Mouse (Mus musculus) CH12.LX (cell line): ENCODE measurements around the gene Natd1. TPM values are rescaled to one million over a fixed set of nuclear protein-coding genes. Genes with fewer than 3 reads are reported as not detected.

ENCODE experiments used
- DNase-seq: peaks from one replicate; pipeline ENCODE4 v3.0.0-alpha.2; 2013; ENCODE audit errors: extremely low read depth
- H3K27ac ChIP-seq: 2 replicates; pipeline ENCODE4 v1.5.1; 2012; ENCODE audit warnings: low read depth, mild to moderate bottlenecking, control low read depth, moderate library complexity; ENCODE audit not compliant: insufficient read depth
- H3K27me3 ChIP-seq: replicated peaks from 2 replicates; pipeline ENCODE3; 2012; ENCODE audit warnings: inconsistent platforms
- H3K36me3 ChIP-seq, 2 experiments: replicated peaks in 1 of 2; 2 replicates each; pipeline versions ENCODE3 to v1.6.1; 2012; ENCODE audit warnings: inconsistent platforms in 1 of 2, low read length in 1 of 2, mild to moderate bottlenecking in 1 of 2, mixed read lengths in 1 of 2, moderate library complexity in 1 of 2; ENCODE audit not compliant: control insufficient read depth in 1 of 2, insufficient read depth in 1 of 2
- H3K4me1 ChIP-seq, 2 experiments: 2 replicates each; pipeline ENCODE4 v1.6.1; 2012; ENCODE audit warnings: inconsistent platforms in 1 of 2, moderate library complexity in 1 of 2; ENCODE audit not compliant: insufficient read depth in 2 of 2, control insufficient read depth in 1 of 2
- H3K4me2 ChIP-seq: 2 replicates; pipeline ENCODE4 v1.6.1; 2012; ENCODE audit warnings: low read depth, mild to moderate bottlenecking, control low read depth; ENCODE audit not compliant: poor library complexity, insufficient read depth, severe bottlenecking
- H3K4me3 ChIP-seq, 3 experiments: fragments of 150-350 bp in 1 of 3; sonication (generic) in 1 of 3; replicated peaks in 1 of 3; 2 replicates each; pipeline versions ENCODE3 to v1.5.1; 2011 to 2012; ENCODE audit warnings: low read depth in 2 of 3, low read length in 2 of 3, mild to moderate bottlenecking in 2 of 3, moderate library complexity in 2 of 3, control low read depth in 1 of 3, improper control_type of control experiment in 1 of 3, inconsistent platforms in 1 of 3, mixed read lengths in 1 of 3; ENCODE audit not compliant: poor library complexity in 1 of 3
- H3K79me2 ChIP-seq: replicated peaks from 2 replicates; pipeline ENCODE4 v1.6.1; 2012; ENCODE audit warnings: mild to moderate bottlenecking, moderate library complexity; ENCODE audit not compliant: control insufficient read depth, poor library complexity, insufficient read depth, severe bottlenecking; ENCODE audit errors: extremely low read depth
- H3K9ac ChIP-seq: 2 replicates; pipeline ENCODE4 v1.6.1; 2012; ENCODE audit warnings: low read depth, mild to moderate bottlenecking, control low read depth, moderate library complexity; ENCODE audit not compliant: insufficient read depth
- H3K9me3 ChIP-seq: replicated peaks from 2 replicates; pipeline ENCODE3; 2012; ENCODE audit warnings: low read length, inconsistent platforms, mixed read lengths
- BHLHE40 ChIP-seq: IDR thresholded peaks from 2 replicates; pipeline ENCODE4 v1.6.1; 2011; ENCODE audit warnings: mild to moderate bottlenecking, low read depth, low read length, improper control_type of control experiment
- CTCF ChIP-seq, 2 experiments: IDR thresholded peaks in 1 of 2; conservative IDR thresholded peaks in 1 of 2; 2 replicates each; pipeline ENCODE4 v1.5.1; 2011 to 2012; ENCODE audit warnings: low read depth in 2 of 2, low read length in 2 of 2, improper control_type of control experiment in 1 of 2, inconsistent platforms in 1 of 2, mild to moderate bottlenecking in 1 of 2, moderate library complexity in 1 of 2
- E2F4 ChIP-seq: IDR thresholded peaks from 2 replicates; pipeline ENCODE4 v1.6.1; 2011; ENCODE audit warnings: low read depth, low read length, improper control_type of control experiment; ENCODE audit not compliant: insufficient replicate concordance
- ELF1 ChIP-seq: IDR thresholded peaks from 2 replicates; pipeline ENCODE4 v1.6.1; 2014; ENCODE audit warnings: low read depth, mild to moderate bottlenecking, inconsistent platforms, low read length, improper control_type of control experiment
- ETS1 ChIP-seq: conservative IDR thresholded peaks from 2 replicates; pipeline ENCODE4 v1.6.1; 2012; ENCODE audit warnings: low read depth, mild to moderate bottlenecking, inconsistent platforms, low read length, improper control_type of control experiment, moderate library complexity
- GABPA ChIP-seq: IDR thresholded peaks from 2 replicates; pipeline ENCODE4 v1.6.1; 2012; ENCODE audit warnings: low read depth, low read length, improper control_type of control experiment, inconsistent platforms; ENCODE audit not compliant: insufficient replicate concordance
- HCFC1 ChIP-seq: IDR thresholded peaks from 2 replicates; pipeline ENCODE4 v1.6.1; 2012; ENCODE audit warnings: low read depth, mild to moderate bottlenecking, inconsistent platforms, low read length, improper control_type of control experiment
- IRF4 ChIP-seq: IDR thresholded peaks from 2 replicates; pipeline ENCODE4 v1.6.1; 2014; ENCODE audit warnings: low read depth, mild to moderate bottlenecking, inconsistent platforms, low read length, improper control_type of control experiment
- KAT2A ChIP-seq: IDR thresholded peaks from 2 replicates; pipeline ENCODE4 v1.6.1; 2012; ENCODE audit warnings: low read length, improper control_type of control experiment, inconsistent platforms; ENCODE audit not compliant: insufficient replicate concordance
- MAFK ChIP-seq: IDR thresholded peaks from 2 replicates; pipeline ENCODE4 v1.6.1; 2011; ENCODE audit warnings: low read length, improper control_type of control experiment; ENCODE audit not compliant: insufficient replicate concordance
- MAX ChIP-seq: IDR thresholded peaks from 2 replicates; pipeline ENCODE4 v1.6.1; 2011; ENCODE audit warnings: low read length, improper control_type of control experiment
- MXI1 ChIP-seq: IDR thresholded peaks from 2 replicates; pipeline ENCODE4 v1.6.1; 2011; ENCODE audit warnings: mild to moderate bottlenecking, low read depth, low read length, improper control_type of control experiment
- NELFE ChIP-seq: IDR thresholded peaks from 2 replicates; pipeline ENCODE4 v1.6.1; 2011; ENCODE audit warnings: low read depth, low read length, improper control_type of control experiment
- NRF1 ChIP-seq: IDR thresholded peaks from 2 replicates; pipeline ENCODE4 v1.6.1; 2014; ENCODE audit warnings: low read depth, mild to moderate bottlenecking, inconsistent platforms, low read length, improper control_type of control experiment, moderate library complexity
- PAX5 ChIP-seq: IDR thresholded peaks from 2 replicates; pipeline ENCODE4 v1.6.1; 2012; ENCODE audit warnings: low read length, inconsistent platforms, mixed read lengths
- TBP ChIP-seq: conservative IDR thresholded peaks from 2 replicates; pipeline ENCODE4 v1.6.1; 2011; ENCODE audit warnings: low read depth, low read length, improper control_type of control experiment
- TCF12 ChIP-seq: IDR thresholded peaks from 2 replicates; pipeline ENCODE4 v1.6.1; 2014; ENCODE audit warnings: low read depth, mild to moderate bottlenecking, inconsistent platforms, low read length, improper control_type of control experiment
- USF1 ChIP-seq: IDR thresholded peaks from 2 replicates; pipeline ENCODE4 v1.6.1; 2014; ENCODE audit warnings: low read depth, mild to moderate bottlenecking, inconsistent platforms, low read length, improper control_type of control experiment
- USF2 ChIP-seq: conservative IDR thresholded peaks from 2 replicates; pipeline ENCODE4 v1.6.1; 2011; ENCODE audit warnings: low read depth, low read length, improper control_type of control experiment
- ZKSCAN1 ChIP-seq: IDR thresholded peaks from 2 replicates; pipeline ENCODE4 v1.6.1; 2012; ENCODE audit warnings: low read depth, inconsistent platforms, low read length, improper control_type of control experiment, borderline replicate concordance
- dilution Hi-C: fragments of 300-500 bp; cut with MboI; formaldehyde crosslinking; loops from 2 replicates; pipeline ENCODE4 v1.14.3; 2020; ENCODE audit warnings: low sequenced_read_pairs; ENCODE audit not compliant: extremely low pct_unique_long_range_greater_than_20kb, extremely low pct_ligation_motif_present
- in situ Hi-C: fragments of 300-500 bp; cut with MboI; formaldehyde crosslinking; loops from 3 replicates; pipeline ENCODE4 v1.14.3; 2019; ENCODE audit warnings: low sequenced_read_pairs, low pct_ligation_motif_present, low pct_unique_long_range_greater_than_20kb, mixed read lengths
- polyA plus RNA-seq: library from polyadenylated mRNA; unstranded; fragments of >175 nt; gene quantifications from 2 replicates; pipeline ENCODE4 v1.2.1, GENCODE M21; 2012; ENCODE audit warnings: low read depth; ENCODE audit not compliant: insufficient read length
- total RNA-seq, 2 experiments: library from RNA; depleted of rRNA; stranded (reverse); fragments of 300-350 nt in 1 of 2; fragments of >200 nt in 1 of 2; gene quantifications; 2 replicates each; pipeline ENCODE4 v1.2.3; 2012 to 2014

Natd1 gene
- total and polyA plus RNA-seq, 3 experiments: 2.1 to 5.2 (median 5.0) TPM

DNA sequence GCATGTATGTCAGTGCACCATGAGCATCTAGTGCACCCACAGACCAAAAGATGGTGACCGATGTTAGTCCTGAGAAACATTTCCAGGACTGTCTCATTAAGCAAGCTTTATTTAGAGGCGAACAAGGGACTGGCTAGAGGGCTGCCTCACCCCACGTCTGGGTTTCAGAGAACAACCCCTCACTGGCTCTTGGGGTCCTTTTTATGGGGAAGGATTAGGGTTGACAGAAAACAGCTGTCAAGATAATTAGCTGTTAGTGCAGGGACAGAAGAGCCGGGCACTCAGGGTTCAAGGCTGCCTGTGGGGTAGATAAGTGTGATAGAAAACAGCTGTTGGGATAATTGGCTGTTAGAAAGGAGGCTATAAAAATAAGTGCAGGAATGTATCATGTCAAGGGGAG lies 18.6 kb downstream of the Natd1 start:
- H3K9me3 ChIP-seq: no peaks in the 10 kb centered on the region
- H3K79me2 ChIP-seq: no peaks in the 10 kb centered on the region
- no peak overlapping the region for H3K4me2 ChIP-seq
- no peak overlapping the region for H3K9ac ChIP-seq
- TF ChIP-seq USF2 (no peak), CTCF (conservative IDR thresholded peaks at IDR 0.05 in 1 of 2, IDR thresholded peaks at IDR 0.05 in 1 of 2; ENCODE audit: low read depth in 2 of 2, low read length in 2 of 2) (no peak), HCFC1 (no peak), NELFE (no peak), NRF1 (no peak), MAX (no peak)
- TF ChIP-seq, all 38 proteins: peak for 0
- H3K4me3 ChIP-seq: no peak overlapping the region
- no peaks in the 10 kb centered on the region for H3K27me3 ChIP-seq
- no peaks in the 10 kb centered on the region for H3K36me3 ChIP-seq
- H3K4me1 ChIP-seq: 0 out of 4 replicates have a peak, but pooled peaks cover 0 to 2% of the 10 kb centered on the region in 2 experiments
- no peak for DNase-seq
- in situ Hi-C loops (no loop called here), dilution Hi-C loops (no loop called here)
- no peak overlapping the region for H3K27ac ChIP-seq

DNA sequence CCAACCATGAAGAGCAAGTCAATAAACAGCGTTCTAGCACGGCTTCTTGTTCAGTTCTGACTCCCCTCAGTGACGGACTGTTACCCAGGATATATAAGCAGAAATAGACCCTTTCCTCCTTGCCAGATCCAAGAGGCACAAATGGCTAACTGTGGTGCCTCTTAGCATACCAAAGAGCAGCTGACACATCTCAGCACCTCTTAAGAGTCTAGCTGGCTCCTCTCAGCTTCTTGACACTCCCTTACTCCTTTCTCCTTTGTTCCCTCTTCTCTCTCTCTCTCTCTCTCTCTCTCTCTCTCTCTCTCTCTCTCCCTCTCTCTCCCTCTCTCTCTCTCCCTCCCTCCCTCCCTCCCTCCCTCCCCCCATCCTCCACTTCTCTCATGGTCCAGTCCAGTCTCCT lies 23.8 kb downstream of the Natd1 start:
- Histone ChIP-seq H3K27me3 (no peaks in the 10 kb centered on the region), H3K36me3 (peaks cover 0 to 5% of the 10 kb centered on the region in 2 experiments), H3K79me2 (no peaks in the 10 kb centered on the region), H3K9me3 (no peaks in the 10 kb centered on the region), H3K4me3 (no peak overlapping the region), H3K9ac (no peak overlapping the region), H3K4me2 (no peak overlapping the region), H3K27ac (no peak overlapping the region), H3K4me1 (no peaks in the 10 kb centered on the region)
- DNase-seq: no peak
- TF ChIP-seq BHLHE40 (no peak), GABPA (no peak), MAFK (no peak), ELF1 (no peak), USF1 (no peak), E2F4 (no peak), PAX5 (no peak), ZKSCAN1 (no peak), IRF4 (no peak), MXI1 (no peak), TBP (no peak), ETS1 (no peak), TCF12 (no peak), KAT2A (no peak), CTCF (conservative IDR thresholded peaks at IDR 0.05 in 1 of 2, IDR thresholded peaks at IDR 0.05 in 1 of 2; ENCODE audit: low read depth in 2 of 2, low read length in 2 of 2) (no peak)
- dilution Hi-C loops: no loop called here
- in situ Hi-C loops: no loop called here
